Mouse (Mus musculus) ES-Bruce4 (cell line): Measurements from ENCODE around the gene Ptcd2.

Experiments used
- CTCF ChIP-seq: IDR thresholded peaks from one replicate; pipeline ENCODE4 v1.8.1; 2011; ENCODE audit warnings: low read depth, low read length
- EP300 ChIP-seq: IDR thresholded peaks from 2 replicates; pipeline ENCODE4 v1.6.1; 2011; ENCODE audit warnings: low read depth, low read length; ENCODE audit not compliant: insufficient read depth
- POLR2A ChIP-seq: IDR thresholded peaks from one replicate; pipeline ENCODE4 v1.8.1; 2011; ENCODE audit warnings: low read length; ENCODE audit not compliant: insufficient read depth

GRCm38 (mm10) chr13:99307930-99308359 is 36.6 kb downstream of the Ptcd2 start:
- TF ChIP-seq POLR2A: no peak
- TF ChIP-seq EP300: no peak
- no peak for TF ChIP-seq CTCF
